Mouse (Mus musculus) hindbrain, embryonic 16.5 days (tissue): ENCODE results near the gene Abi2. TPM values are rescaled to one million over a fixed set of nuclear protein-coding genes. Genes with fewer than 3 reads are reported as not detected.
"Not testable (repeated sequence)": the region's sequence is repeated elsewhere in the genome, so short reads cannot be mapped to it uniquely, and the experiment has no call there.

Experiments used
- ATAC-seq: fragments of 200-750 bp; cut with Nextera tagmentation; 2 replicates; pipeline ENCODE4 v1.8.0; 2017; ENCODE audit warnings: moderate TSS enrichment, moderate library complexity
- H3K27ac ChIP-seq: fragments of 300-500 bp; sonication (generic); 2 replicates; pipeline ENCODE4 v1.5.1; 2014; ENCODE audit warnings: low read depth, mild to moderate bottlenecking, control low read depth, low read length, moderate library complexity
- H3K27me3 ChIP-seq: fragments of 300-500 bp; sonication (generic); replicated peaks from 2 replicates; pipeline ENCODE4 v1.6.1; 2014; ENCODE audit warnings: low read length; ENCODE audit not compliant: control insufficient read depth, insufficient read depth
- H3K36me3 ChIP-seq: fragments of 300-500 bp; sonication (generic); 2 replicates; pipeline ENCODE4 v1.6.1; 2014; ENCODE audit warnings: mild to moderate bottlenecking, low read length, moderate library complexity, mixed read lengths; ENCODE audit not compliant: control insufficient read depth, insufficient read depth
- H3K4me1 ChIP-seq: fragments of 300-500 bp; sonication (generic); 2 replicates; pipeline ENCODE4 v1.6.1; 2014; ENCODE audit warnings: low read depth, low read length; ENCODE audit not compliant: control insufficient read depth, insufficient read depth
- H3K4me2 ChIP-seq: fragments of 300-500 bp; sonication (generic); 2 replicates; pipeline ENCODE4 v1.6.1; 2014; ENCODE audit warnings: mild to moderate bottlenecking, low read length, control low read depth, moderate library complexity
- H3K4me3 ChIP-seq: fragments of 300-500 bp; sonication (generic); 2 replicates; pipeline ENCODE4 v1.5.1; 2014; ENCODE audit warnings: mild to moderate bottlenecking, low read length, control low read depth, moderate library complexity
- H3K9ac ChIP-seq: fragments of 300-500 bp; sonication (generic); 2 replicates; pipeline ENCODE4 v1.6.1; 2014; ENCODE audit warnings: low read depth, mild to moderate bottlenecking, control low read depth, low read length, moderate library complexity
- H3K9me3 ChIP-seq: fragments of 300-500 bp; sonication (generic); 2 replicates; pipeline ENCODE4 v1.6.1; 2014; ENCODE audit warnings: mild to moderate bottlenecking, low read length, moderate library complexity; ENCODE audit not compliant: control insufficient read depth
- WGBS: fragments of 180-500 bp; shearing (Covaris S2); extraction: QIAGEN DNeasy Blood & Tissue Kit; methylation state at CpG from one replicate; pipeline ENCODE4 v1.1.7; 2014; 5-methylcytosine and 5-hydroxymethylcytosine counted together
- polyA plus RNA-seq: library from polyadenylated mRNA; unstranded; fragments of >200 nt; fragmentation: Nextera tagmentation; extraction: Ambion mirVana; gene quantifications from 2 replicates; pipeline ENCODE4 v1.2.1, GENCODE M21; 2015

Abi2 gene
- polyA plus RNA-seq, 1 experiment from 2014 or later = 64.8 TPM

GRCm38 (mm10) chr1:60428341-60428740 is 18.9 kb downstream of the Abi2 start:
- H3K27me3 ChIP-seq = no peaks in the 10 kb centered on the region
- no peaks in the 10 kb centered on the region for H3K36me3 ChIP-seq
- no peak overlapping the region for H3K4me3 ChIP-seq
- no peak overlapping the region for H3K9ac ChIP-seq
- H3K27ac ChIP-seq = no peak overlapping the region
- no peak for ATAC-seq
- H3K4me2 ChIP-seq = no peak overlapping the region
- H3K4me1 ChIP-seq = no peaks in the 10 kb centered on the region
- H3K9me3 ChIP-seq = no peaks in the 10 kb centered on the region
- WGBS = 79% methylated on average over 2 of the region's 2 CpGs

GRCm38 (mm10) chr1:60428932-60429331 is 19.5 kb downstream of the Abi2 start:
- Histone ChIP-seq H3K4me3 (no peak overlapping the region), H3K4me2 (no peak overlapping the region), H3K36me3 (no peaks in the 10 kb centered on the region), H3K4me1 (no peaks in the 10 kb centered on the region), H3K27ac (no peak overlapping the region), H3K9ac (no peak overlapping the region), H3K9me3 (no peaks in the 10 kb centered on the region), H3K27me3 (no peaks in the 10 kb centered on the region)
- ATAC-seq = no peak
- WGBS = 64% methylated on average over 2 of the region's 2 CpGs

GRCm38 (mm10) chr1:60431531-60431930 is 22.1 kb downstream of the Abi2 start:
- H3K4me2 ChIP-seq = no peak overlapping the region
- H3K9me3 ChIP-seq = no peaks in the 10 kb centered on the region
- H3K9ac ChIP-seq = no peak overlapping the region
- 0 out of 2 replicates have a peak, but pooled peaks cover 2% of the 10 kb centered on the region for H3K36me3 ChIP-seq
- no peak overlapping the region for H3K4me3 ChIP-seq
- 92% methylated on average over 5 of the region's 5 CpGs for WGBS
- H3K4me1 ChIP-seq = no peaks in the 10 kb centered on the region
- H3K27me3 ChIP-seq = no peaks in the 10 kb centered on the region
- H3K27ac ChIP-seq = no peak overlapping the region
- ATAC-seq = no peak

GRCm38 (mm10) chr1:60432497-60432896 is 23.1 kb downstream of the Abi2 start:
- WGBS = 14% methylated on average over 1 of the region's 1 CpGs
- Histone ChIP-seq H3K4me1 (no peaks in the 10 kb centered on the region), H3K4me3 (no peak overlapping the region), H3K4me2 (no peak overlapping the region), H3K27ac (no peak overlapping the region), H3K36me3 (0 out of 2 replicates have a peak, but pooled peaks cover 2% of the 10 kb centered on the region), H3K9ac (no peak overlapping the region), H3K9me3 (no peaks in the 10 kb centered on the region), H3K27me3 (no peaks in the 10 kb centered on the region)
- ATAC-seq = no peak

GRCm38 (mm10) chr1:60441438-60441837 is 32.0 kb downstream of the Abi2 start:
- H3K9ac ChIP-seq, H3K4me2 ChIP-seq, H3K36me3 ChIP-seq, H3K27ac ChIP-seq, H3K9me3 ChIP-seq, H3K4me3 ChIP-seq, H3K27me3 ChIP-seq, H3K4me1 ChIP-seq, ATAC-seq: not testable (repeated sequence)
- WGBS = 71% methylated on average over 5 of the region's 5 CpGs

GRCm38 (mm10) chr1:60447067-60447466 is 37.6 kb downstream of the Abi2 start:
- WGBS = 88% methylated on average over 12 of the region's 12 CpGs
- peaks cover 7% of the 10 kb centered on the region for H3K36me3 ChIP-seq

GRCm38 (mm10) chr1:60449896-60450295 is 40.5 kb downstream of the Abi2 start:
- Histone ChIP-seq H3K4me2 (no peak overlapping the region), H3K27ac (no peak overlapping the region), H3K27me3 (no peaks in the 10 kb centered on the region), H3K9me3 (no peaks in the 10 kb centered on the region), H3K4me3 (no peak overlapping the region), H3K9ac (no peak overlapping the region), H3K36me3 (peaks cover 9% of the 10 kb centered on the region), H3K4me1 (no peaks in the 10 kb centered on the region)
- ATAC-seq = no peak
- 41% methylated on average over 1 of the region's 1 CpGs for WGBS

More at GRCm38 (mm10) chr1:60447067-60447466, 37.6 kb downstream of the Abi2 start:
- Histone ChIP-seq H3K9ac (no peak overlapping the region), H3K27me3 (no peaks in the 10 kb centered on the region), H3K4me1 (no peaks in the 10 kb centered on the region), H3K9me3 (no peaks in the 10 kb centered on the region), H3K4me3 (no peak overlapping the region), H3K27ac (no peak overlapping the region), H3K4me2 (no peak overlapping the region)
- no peak for ATAC-seq

GRCm38 (mm10) chr1:60460623-60461022 is 51.2 kb downstream of the Abi2 start:
- Histone ChIP-seq H3K4me3 (no peak overlapping the region), H3K9ac (no peak overlapping the region), H3K4me2 (no peak overlapping the region), H3K36me3 (0 out of 2 replicates have a peak, but pooled peaks cover 4% of the 10 kb centered on the region), H3K27me3 (no peaks in the 10 kb centered on the region), H3K4me1 (no peaks in the 10 kb centered on the region), H3K9me3 (no peaks in the 10 kb centered on the region), H3K27ac (no peak overlapping the region)
- WGBS = 100% methylated on average over 1 of the region's 1 CpGs
- ATAC-seq = no peak

GRCm38 (mm10) chr1:60469491-60469890 is 60.1 kb downstream of the Abi2 start:
- Histone ChIP-seq H3K4me3 (no peak overlapping the region), H3K4me2 (no peak overlapping the region), H3K27me3 (no peaks in the 10 kb centered on the region), H3K9me3 (no peaks in the 10 kb centered on the region), H3K36me3 (peaks cover 17% of the 10 kb centered on the region), H3K4me1 (no peaks in the 10 kb centered on the region), H3K9ac (no peak overlapping the region), H3K27ac (no peak overlapping the region)
- WGBS = 88% methylated on average over 2 of the region's 2 CpGs
- no peak for ATAC-seq

GRCm38 (mm10) chr1:60470541-60470940 is 61.1 kb downstream of the Abi2 start:
- no peak overlapping the region for H3K4me3 ChIP-seq
- H3K9me3 ChIP-seq = no peaks in the 10 kb centered on the region

More at GRCm38 (mm10) chr1:60470541-60470940, 61.1 kb downstream of the Abi2 start:
- Histone ChIP-seq H3K4me2 (no peak overlapping the region), H3K9ac (no peak overlapping the region), H3K27ac (no peak overlapping the region), H3K4me1 (no peaks in the 10 kb centered on the region), H3K27me3 (no peaks in the 10 kb centered on the region), H3K36me3 (peaks cover 15% of the 10 kb centered on the region)
- ATAC-seq = no peak
- 91% methylated on average over 7 of the region's 7 CpGs for WGBS
